Mouse (Mus musculus) bone marrow, adult 2 months (tissue): Measurements from ENCODE around the gene Parp3. TPM values are rescaled to one million over a fixed set of nuclear protein-coding genes. Genes with fewer than 3 reads are reported as not detected.
A peak's percentile ranks its signal among the peaks of the same experiment; 100 is the strongest.

Experiments
- H3K27ac ChIP-seq: fragments of 200-500 bp; 2 replicates; pipeline ENCODE4 v1.5.1; 2012; ENCODE audit warnings: low read depth, mild to moderate bottlenecking, control low read depth, inconsistent platforms, low read length; ENCODE audit not compliant: control insufficient read depth, poor library complexity, insufficient read depth
- H3K4me1 ChIP-seq: fragments of 200-500 bp; 2 replicates; pipeline ENCODE4 v1.6.1; 2011; ENCODE audit warnings: low read length; ENCODE audit not compliant: control insufficient read depth, insufficient read depth
- H3K4me3 ChIP-seq: fragments of 200-500 bp; replicated peaks from 2 replicates; pipeline ENCODE3; 2011; ENCODE audit warnings: mild to moderate bottlenecking, low read depth, low read length, control low read depth; ENCODE audit not compliant: control insufficient read depth
- CTCF ChIP-seq: fragments of 200-500 bp; IDR thresholded peaks from 2 replicates; pipeline ENCODE4 v1.5.1; 2011; ENCODE audit warnings: low read length, control low read depth; ENCODE audit not compliant: control insufficient read depth, insufficient read depth
- POLR2A ChIP-seq: fragments of 200-500 bp; IDR thresholded peaks from 2 replicates; pipeline ENCODE4 v1.6.1; 2011; ENCODE audit warnings: low read depth, mild to moderate bottlenecking, control low read depth, low read length, borderline replicate concordance; ENCODE audit not compliant: control insufficient read depth
- WGBS: fragments of 180-500 bp; shearing (Covaris S2); methylation state at CpG from one replicate; pipeline ENCODE4 v1.1.7; 2018; 5-methylcytosine and 5-hydroxymethylcytosine counted together
- polyA plus RNA-seq: library from polyadenylated mRNA; stranded (reverse); fragments of >200 nt; gene quantifications from 2 replicates; pipeline ENCODE4 v1.2.4, GENCODE M21; 2011; ENCODE audit warnings: low replicate concordance; ENCODE audit not compliant: missing spikeins, insufficient read depth, insufficient read length

Gene Parp3
- polyA plus RNA-seq: 8.8 and 33.8 TPM in 2 replicates

- no peaks in the 10 kb centered on the region; the same call in 1 of the 2 replicates for H3K4me1 ChIP-seq
- WGBS: under 1% methylated on average over 41 of the region's 41 CpGs
- peak within 1 kb of the TSS; percentile 10 for H3K27ac ChIP-seq
- H3K4me3 ChIP-seq: peak within 1 kb of the TSS; percentile 60
- TF ChIP-seq POLR2A (peak; percentile 22; the same call in 1 of the 2 replicates), CTCF (peak; percentile 95)
These were observed at the start of gene Parp3 for GRCm38 (mm10) chr9:106476924-106477484. Gene Parp3, minus strand, starts transcription at chr9:106476949.

- WGBS: 62% methylated on average over 8 of the region's 8 CpGs
- TF ChIP-seq POLR2A (no peak), CTCF (no peak)
These were observed 43.2 kb upstream of the Parp3 start for GRCm38 (mm10) chr9:106519909-106520308.

GRCm38 (mm10) chr9:106519433-106519832 is 42.7 kb upstream of the Parp3 start:
- Histone ChIP-seq H3K4me3 (no peak overlapping the region), H3K4me1 (no peaks in the 10 kb centered on the region), H3K27ac (no peak overlapping the region)
- WGBS: 70% methylated on average over 2 of the region's 2 CpGs
- no peak for TF ChIP-seq POLR2A
- TF ChIP-seq CTCF: no peak

More at GRCm38 (mm10) chr9:106519909-106520308, 43.2 kb upstream of the Parp3 start:
- Histone ChIP-seq H3K4me3 (no peak overlapping the region), H3K27ac (no peak overlapping the region), H3K4me1 (no peaks in the 10 kb centered on the region)

- no peaks in the 10 kb centered on the region for H3K4me1 ChIP-seq
- no peak within 1 kb of the TSS for H3K27ac ChIP-seq
- 79% methylated on average over 4 of the region's 4 CpGs for WGBS
- H3K4me3 ChIP-seq: no peak within 1 kb of the TSS
- no peak for TF ChIP-seq POLR2A
- no peak for TF ChIP-seq CTCF
These were observed 37.5 kb upstream of the Parp3 start, which contains the start of gene Iqcf5 for GRCm38 (mm10) chr9:106514273-106514672. Gene Iqcf5, plus strand, starts transcription at chr9:106514573.

GRCm38 (mm10) chr9:106513566-106513965 is 36.8 kb upstream of the Parp3 start:
- TF ChIP-seq CTCF (no peak), POLR2A (no peak)
- Histone ChIP-seq H3K4me3 (no peak overlapping the region), H3K27ac (no peak overlapping the region), H3K4me1 (no peaks in the 10 kb centered on the region)
- 72% methylated on average over 6 of the region's 6 CpGs for WGBS

- Histone ChIP-seq H3K27ac (no peak overlapping the region), H3K4me3 (no peak overlapping the region), H3K4me1 (no peaks in the 10 kb centered on the region)
- 46% methylated on average over 13 of the region's 13 CpGs for WGBS
- TF ChIP-seq POLR2A (no peak), CTCF (no peak)
These were observed 36.1 kb upstream of the Parp3 start for GRCm38 (mm10) chr9:106512729-106513450.

GRCm38 (mm10) chr9:106509356-106509755 is 32.6 kb upstream of the Parp3 start:
- no peak for TF ChIP-seq POLR2A
- TF ChIP-seq CTCF: no peak
- 82% methylated on average over 10 of the region's 10 CpGs for WGBS
- no peaks in the 10 kb centered on the region for H3K4me1 ChIP-seq
- H3K4me3 ChIP-seq: no peak overlapping the region
- no peak overlapping the region for H3K27ac ChIP-seq

GRCm38 (mm10) chr9:106504246-106504645 is 27.5 kb upstream of the Parp3 start:
- 87% methylated on average over 6 of the region's 6 CpGs for WGBS
- no peaks in the 10 kb centered on the region for H3K4me1 ChIP-seq
- TF ChIP-seq CTCF: no peak
- no peak overlapping the region for H3K27ac ChIP-seq
- H3K4me3 ChIP-seq: no peak overlapping the region

GRCm38 (mm10) chr9:106501846-106502245 is 25.1 kb upstream of the Parp3 start:
- Histone ChIP-seq H3K4me1 (no peaks in the 10 kb centered on the region), H3K27ac (no peak overlapping the region), H3K4me3 (no peak overlapping the region)
- WGBS: 86% methylated on average over 22 of the region's 22 CpGs
- no peak for TF ChIP-seq CTCF
- TF ChIP-seq POLR2A: no peak
